Mouse (Mus musculus) erythroblast, embryonic 14.5 days (primary cell): ENCODE measurements around the gene Scnn1b.

Source experiments
- GATA1 ChIP-seq: IDR thresholded peaks from 2 replicates; pipeline ENCODE4 v1.6.1; 2012; ENCODE audit warnings: low read length, inconsistent platforms, mixed read lengths
- TAL1 ChIP-seq: IDR thresholded peaks from 3 replicates; pipeline ENCODE4 v1.6.1; 2012; ENCODE audit warnings: low read length, inconsistent platforms, mixed read lengths

DNA sequence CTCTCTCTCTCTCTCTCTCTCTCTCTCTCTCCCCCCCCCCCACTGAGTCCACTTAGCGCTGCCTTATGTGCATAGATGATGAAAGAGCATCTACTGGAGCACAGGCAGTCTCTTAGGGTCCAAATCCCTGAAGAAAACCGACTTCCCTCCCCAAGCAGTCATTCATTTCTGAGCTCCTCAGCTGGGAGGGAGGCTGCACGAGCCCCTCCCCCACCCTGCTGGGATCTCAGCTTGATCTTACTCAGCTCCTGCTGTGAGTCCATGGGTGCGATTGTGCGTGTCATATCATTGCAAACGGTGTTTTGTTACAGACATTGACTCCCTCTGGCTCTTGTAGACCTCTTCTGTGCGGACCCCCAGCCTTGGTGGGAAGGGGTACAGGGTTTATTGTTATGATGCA lies 35.1 kb downstream of the Scnn1b start:
- TF ChIP-seq GATA1 (no peak), TAL1 (no peak)
